Mouse (Mus musculus): ENCODE results near the gene Sept14.
"Not testable (repeated sequence)": the region's sequence is repeated elsewhere in the genome, so short reads cannot be mapped to it uniquely, and the experiment has no call there.

Sept14 gene

DNA sequence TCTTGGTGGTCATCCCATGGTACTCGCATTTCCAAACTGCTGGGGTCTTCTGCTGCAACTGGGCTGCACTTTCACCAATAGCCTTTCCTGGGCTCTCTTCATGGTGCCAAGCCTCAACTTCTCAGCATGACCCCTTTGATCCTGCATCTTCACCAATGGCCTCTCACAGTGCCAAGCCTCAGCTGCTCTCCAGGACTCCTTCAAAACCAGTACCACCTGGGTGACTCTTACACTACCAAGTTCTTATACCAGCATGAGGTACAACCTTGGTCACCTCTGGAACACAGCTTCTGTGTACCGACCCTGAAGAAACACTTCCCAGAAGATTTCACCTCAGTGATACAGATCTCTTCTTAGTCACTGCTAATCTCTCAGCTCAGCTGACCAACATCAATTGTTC is at the start of gene Sept14:
Gene Sept14 (minus strand): TSS at position 101 of the 400 bp plus-strand sequence.
- DNase-seq, result no peak

DNA sequence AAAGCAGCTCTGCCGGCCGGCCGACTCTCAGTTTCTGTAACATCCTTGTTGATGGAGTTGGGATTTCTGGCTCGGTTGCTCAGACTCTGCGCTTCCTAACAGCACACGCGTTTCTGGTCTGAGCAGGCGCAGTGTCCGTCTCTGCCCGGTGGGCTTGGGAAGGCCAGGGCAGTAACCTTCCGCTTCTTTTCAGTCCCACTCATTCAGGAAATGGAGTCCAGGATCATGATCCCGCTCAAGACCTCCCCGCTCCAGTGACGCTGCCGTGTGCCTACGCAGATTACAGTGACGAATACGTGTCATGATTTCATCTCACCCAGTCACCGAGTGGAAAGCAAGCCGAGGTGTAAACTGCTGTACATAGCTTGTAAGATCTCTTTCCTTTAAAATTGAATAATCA is 48.6 kb upstream of the Sept14 start:
- DNase-seq, result no peak

DNA sequence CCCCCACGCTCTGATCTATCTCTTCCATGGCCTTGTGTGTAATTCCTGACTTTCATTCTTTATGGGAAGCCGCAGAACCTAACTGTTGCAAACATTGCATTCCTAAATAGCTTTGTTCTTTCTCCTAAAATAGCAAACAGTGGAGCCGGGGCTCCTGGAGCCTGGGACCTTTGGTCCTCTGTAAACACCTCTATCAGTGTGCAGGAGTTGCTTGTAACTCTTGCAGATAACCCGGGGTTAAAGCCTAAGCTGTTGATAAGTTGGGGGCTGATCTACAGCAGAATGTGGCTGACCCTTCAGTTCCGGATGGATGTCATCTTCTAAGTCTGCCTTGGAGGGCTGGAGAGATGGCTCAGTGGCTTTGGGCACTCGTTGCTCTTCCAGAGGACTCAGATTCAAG is 35.7 kb upstream of the Sept14 start:
- no peak for DNase-seq

DNA sequence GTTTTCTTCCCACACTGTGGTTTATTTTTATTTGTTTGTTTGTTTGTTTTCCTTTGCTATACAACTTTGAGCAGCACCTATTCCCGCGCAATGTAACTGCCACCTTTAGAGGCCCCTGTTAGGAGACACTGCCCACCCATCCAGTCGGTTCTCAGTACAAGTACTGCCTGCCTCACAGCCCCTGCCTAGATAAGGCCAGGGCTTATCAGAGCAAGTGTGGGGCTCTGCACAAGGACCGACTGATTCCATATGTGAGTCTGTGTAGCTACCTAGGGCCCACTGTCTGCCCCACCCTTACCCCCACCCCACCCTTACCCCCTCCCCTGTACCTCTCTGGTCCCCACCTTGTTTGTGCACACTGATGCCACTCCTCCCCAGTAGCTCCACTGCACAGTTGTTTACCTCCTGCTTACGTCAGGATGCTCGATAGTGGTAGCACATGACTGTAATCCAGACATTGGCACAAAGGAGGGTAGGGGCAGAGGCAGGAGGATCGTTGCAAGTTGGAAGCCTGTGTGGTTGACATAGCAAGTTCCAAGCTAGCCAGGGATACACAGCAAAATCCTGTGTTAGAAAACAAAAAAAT is 34.7 kb upstream of the Sept14 start:
- DNase-seq, result no peak

DNA sequence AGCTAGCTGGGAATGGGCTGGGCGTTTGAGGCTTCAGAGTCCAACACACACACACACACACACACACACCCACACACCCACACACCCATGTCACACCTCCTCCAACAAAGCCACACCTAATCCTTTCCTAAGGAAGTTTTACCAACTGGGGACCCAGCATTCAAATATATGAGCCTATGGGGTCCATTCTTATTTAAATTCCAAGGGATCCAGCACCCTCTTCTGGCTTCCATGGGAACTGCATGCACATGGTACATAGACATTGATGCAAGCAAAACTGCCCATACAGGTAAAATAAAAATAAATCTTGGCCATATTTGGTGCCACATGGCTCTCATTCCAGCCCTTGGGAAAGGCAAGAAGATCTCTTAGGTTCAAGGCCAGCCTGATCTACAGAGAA is 32.7 kb upstream of the Sept14 start:
- peak; percentile 72 for DNase-seq

DNA sequence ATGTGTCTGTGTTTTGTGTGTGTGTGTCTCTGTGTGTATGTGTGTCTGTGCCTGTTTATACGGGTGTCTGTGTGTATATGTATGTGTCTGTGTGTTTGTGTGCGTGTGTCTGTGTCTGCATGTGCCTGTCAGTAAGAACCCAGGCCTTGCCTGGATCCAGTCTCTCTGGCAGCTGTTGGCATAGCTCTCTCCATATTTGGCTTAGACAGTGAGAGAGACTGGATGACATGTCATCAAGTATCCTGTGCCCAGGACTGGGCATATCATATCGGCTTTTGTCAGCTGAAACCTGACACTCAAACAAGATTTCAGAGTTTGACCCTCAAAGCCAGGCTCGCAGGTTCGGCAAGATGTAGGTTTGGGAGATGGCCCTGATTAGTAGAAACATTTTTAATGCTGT is 22.7 kb upstream of the Sept14 start:
- no peak for DNase-seq

DNA sequence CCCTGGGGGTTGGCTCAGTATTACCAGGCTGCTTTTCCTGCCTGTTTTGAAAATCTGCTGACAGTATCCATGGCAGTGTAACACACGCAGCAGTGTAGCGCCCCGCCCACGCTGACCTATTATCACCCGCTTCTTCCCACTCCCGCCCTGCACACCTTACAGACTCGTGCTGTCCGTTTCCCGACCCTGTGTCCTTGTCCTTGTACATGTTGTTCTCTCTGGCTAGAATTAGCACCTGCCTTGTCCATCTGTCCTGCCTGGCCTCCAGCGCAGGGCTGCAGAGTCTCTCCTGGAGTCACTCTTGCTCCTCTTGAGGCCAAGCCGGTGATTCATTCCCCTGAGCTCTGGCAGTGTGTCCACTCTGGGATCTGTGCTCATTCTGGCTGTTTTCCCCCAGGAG is 22.0 kb upstream of the Sept14 start:
- peak; percentile 51 for DNase-seq

DNA sequence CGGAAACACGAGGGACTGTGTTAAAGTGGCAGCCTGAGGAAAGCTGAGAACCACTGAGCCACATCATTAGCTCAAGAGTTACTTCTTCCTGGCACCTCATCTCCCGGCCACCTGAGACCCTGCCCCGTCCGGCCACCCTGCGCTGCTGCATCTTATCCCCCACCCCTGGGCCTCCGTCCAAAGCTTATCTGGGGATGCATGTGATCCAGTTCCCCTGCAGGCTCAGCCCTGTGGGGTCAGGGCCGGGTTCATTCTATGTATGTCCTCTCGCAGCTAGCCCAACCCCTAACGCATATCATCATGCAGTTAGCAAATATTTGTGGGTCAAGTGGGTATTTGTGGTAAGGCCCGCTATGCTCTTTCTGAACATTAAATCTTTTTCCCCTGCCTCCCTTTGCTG is 21.0 kb upstream of the Sept14 start:
- DNase-seq, result peak; percentile 41

DNA sequence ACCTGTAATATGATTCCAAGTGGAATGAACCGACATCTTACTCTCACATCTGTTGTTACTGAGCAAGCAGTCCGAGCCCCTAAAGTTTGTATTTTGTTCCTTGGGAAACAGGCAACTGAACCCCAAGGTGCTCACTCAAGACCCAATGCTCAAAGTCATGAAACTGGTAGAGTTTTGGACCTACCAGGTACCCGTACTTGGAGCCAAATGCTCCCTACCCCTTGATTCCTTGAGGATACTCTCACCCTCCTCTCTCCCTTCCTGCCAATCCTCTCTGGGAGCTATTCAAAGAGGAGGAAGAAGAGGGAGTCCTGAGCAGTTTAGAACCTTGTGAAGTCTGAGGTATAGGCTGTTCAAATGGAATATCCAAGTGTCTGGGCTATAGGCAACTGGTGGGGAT is 18.5 kb upstream of the Sept14 start:
- no peak for DNase-seq

DNA sequence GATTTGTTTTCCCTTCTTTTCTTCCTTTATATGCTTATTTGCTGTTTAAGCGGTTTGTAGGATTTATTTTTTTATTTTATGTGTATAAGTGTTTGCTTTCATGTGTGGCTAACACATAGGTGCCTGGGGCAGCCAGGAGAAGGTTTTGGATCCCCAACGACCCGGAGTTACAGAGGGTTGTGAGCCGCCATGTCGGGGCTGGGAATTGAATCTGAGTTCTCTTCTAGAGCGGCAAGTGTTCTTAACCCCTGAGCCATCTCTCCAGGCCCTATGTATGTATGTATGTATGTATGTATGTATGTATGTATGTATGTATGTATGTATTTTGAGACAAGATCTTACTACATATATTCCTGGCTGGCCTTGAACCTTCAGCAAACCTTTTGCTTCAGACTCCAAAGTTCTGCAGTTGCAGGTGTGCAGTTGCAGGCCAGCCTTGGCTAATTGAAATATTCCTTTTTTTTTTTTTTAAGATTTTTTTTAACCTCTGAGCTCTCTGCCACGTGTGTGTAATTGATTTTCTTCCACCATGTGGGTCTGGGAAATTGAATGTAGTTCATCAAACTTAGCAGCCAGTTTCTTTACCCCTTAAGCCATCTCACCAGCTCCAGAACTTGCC is 17.6 kb upstream of the Sept14 start:
- DNase-seq, result no peak

DNA sequence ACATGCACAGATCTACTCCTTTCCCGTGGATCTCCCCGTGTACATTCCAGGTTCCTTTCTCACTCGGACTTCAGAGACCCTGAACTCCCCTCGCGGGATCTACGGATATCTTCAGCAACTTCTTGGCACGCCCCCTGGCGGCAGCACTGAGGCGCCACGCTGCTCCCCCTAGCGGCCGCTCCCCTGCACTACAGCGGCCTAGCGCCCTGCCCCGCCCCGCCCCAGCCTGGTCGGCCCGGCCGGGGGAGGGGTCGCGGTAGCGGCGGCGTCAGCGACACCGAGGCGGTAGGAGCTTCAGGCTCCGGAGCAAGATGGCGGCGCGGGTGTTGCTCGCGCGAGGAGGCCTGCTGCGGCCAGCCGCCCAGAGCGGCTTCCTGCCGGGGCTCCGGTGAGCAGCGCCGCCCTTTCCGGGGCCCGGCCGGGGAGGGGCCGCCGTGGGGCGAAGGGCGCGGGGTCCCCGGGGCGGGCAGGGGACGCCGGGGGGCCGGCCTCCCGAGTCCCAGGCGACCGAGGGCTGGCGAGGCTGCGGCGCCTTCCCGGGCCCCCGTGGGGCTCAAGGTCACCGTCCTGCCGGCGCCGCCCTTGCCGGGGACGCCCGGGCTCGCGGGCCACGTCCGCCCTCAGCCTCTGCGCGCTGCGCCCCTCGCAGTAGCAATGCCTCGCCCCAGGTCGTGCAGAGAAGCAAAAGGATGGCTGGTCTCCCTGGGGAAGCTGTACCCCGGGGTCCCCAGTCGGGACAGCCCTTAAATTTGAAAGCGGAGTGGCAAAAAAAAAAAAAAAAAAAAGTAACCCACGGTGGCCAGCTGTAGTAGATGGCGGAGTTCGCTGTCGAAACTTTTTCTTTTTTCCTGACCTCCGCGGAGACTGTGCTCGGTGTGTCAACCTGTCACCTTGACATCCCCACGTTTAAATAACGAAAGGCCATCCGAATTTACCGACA is 16.8 kb upstream of the Sept14 start, which contains the start of gene Nipsnap2:
Gene Nipsnap2 (plus strand): TSS at position 230 of the 940 bp plus-strand sequence.
- DNase-seq, result peak; percentile 94

DNA sequence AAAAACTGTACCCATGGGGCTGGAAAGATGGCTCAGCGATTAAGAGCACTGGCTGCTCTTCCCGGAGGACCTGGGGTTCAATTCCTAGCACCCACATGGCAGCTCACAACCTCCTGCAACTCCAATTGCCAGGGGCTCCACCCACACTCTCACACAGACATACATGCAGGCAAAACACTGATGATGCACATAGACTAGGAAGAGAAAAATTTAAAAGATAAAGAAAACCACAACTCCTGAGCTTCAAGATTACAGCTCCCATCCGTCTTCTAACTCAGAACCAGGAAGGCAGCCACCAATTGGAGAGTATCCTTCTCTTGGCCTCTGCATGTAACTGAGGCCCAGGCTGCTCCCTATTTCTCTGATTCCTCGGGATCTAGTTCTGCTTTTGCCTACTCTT is 16.0 kb upstream of the Sept14 start:
- no peak for DNase-seq

DNA sequence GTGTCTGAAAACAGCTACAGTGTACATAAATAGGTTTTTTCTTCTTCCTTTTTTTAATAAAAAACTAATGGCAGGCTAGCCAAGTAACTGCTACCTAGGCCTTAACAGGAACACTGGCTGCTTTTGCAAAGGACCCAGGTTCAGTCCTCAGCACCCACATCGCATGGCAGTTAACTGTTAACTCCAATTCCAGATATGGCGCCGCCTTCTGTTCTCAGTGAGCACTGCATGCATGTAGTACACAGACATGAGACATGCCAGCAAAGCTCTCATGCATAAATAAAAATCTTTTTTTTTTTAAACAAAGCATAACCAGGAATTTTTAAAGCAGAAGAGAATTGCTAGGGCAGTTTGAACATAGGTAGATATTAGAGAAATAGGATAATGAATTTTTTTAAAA is 11.9 kb upstream of the Sept14 start:
- DNase-seq, result peak; percentile 21

DNA sequence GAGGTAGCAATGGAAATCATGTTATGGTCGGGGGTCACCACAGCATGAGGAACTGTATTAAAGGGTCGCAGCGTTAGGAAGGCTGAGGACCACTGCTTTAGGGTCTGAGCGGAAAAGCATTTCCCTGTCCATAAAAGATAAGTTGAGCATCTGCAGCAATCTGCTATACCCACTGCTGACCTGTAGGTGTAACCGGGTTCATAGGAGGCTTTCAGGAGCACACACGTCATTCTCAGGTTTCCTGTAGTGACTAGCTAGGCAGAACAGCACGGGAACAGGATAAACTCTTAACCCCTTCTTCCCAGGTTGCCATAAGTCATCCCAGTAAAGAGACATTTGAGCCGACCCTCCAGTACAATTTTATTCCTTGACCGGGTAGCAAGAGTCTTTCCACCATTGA is 8.7 kb upstream of the Sept14 start:
- DNase-seq, result no peak

DNA sequence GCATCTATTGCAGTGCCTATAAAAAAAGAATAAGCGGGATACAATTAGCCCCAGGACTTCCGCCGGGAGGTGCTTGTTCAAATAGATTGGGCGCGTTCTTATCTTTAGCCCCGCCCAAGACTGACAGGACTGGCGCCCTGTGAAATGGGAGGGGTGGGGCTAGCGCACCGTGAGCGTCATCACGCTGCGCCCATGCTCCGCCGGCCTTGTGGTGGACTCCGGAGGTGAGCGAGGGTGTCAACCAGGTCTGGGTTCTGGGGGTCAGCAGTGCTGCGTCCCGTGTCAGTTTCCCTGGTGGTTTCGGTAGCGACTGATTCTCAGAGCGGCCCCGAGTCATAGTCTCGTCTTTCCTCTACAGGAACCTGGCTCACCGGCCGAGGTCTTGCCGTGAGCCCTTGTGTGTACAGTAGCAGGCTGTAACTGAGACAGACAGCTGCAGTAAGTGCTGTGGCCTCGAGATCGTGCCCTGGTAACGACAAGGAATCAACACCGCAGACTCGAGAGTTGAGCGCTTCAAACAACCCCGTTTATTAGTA is 7.1 kb upstream of the Sept14 start, which contains the start of gene Mrps17:
Gene Mrps17 (plus strand): TSS at position 172 of the 536 bp plus-strand sequence.
- peak; percentile 96 for DNase-seq

DNA sequence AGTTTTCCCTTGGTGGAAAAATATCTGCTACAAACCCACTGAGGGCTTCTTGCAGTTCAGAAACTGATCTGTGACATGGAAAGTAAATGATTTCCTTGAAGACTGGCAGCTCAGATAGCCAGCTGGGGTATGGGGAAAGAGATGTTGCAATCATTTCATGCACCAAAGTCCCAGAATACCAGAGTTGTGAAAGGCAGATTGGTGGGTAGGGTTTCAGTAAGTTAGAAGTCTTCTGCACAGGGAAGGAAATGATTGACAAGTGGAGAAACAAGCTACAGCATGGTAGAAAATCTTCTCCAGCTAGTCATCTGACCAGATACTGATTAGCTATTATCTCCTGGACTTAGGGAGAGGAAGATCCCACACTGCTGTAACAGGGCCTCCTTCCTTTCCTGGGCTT is 4.9 kb downstream of the Sept14 start:
- no peak for DNase-seq

DNA sequence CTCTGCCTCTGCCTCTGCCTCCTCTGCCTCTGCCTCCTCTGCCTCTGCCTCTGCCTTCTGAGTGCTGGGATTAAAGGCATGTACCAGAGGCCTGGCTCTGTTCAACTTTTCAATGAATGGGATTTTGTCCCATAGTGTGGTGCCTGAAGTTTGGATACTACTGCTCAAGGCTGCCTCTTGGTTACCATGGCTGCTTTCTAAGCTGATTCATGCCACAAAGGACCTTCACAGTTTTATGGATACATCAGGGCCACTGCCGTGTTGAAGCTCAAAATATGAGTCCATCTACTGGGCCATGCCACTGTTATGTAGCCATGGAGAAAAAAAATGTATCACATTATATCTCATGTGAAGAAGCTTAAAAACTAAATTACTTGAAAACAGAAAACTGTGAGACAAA is 6.6 kb downstream of the Sept14 start:
- DNase-seq, result no peak

DNA sequence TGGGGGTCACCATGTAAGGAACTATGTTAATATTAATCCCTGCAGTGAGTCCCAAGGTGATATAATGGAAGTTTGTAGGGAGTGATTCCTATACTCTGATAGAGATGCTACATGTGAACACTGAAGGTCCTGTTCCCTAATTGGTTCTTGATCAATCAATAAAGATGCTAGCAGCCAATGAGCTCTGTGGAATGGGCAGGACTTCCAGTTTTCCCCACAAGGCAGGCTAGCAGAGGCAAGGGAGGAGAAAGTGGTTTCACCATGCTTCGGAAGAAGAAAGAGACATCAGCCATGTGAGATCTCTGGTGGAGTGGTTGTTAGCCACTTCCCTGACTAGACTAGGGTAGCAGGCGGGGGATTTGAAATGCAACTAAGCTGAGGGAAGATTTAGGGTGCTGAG is 7.8 kb downstream of the Sept14 start:
- no peak for DNase-seq

DNA sequence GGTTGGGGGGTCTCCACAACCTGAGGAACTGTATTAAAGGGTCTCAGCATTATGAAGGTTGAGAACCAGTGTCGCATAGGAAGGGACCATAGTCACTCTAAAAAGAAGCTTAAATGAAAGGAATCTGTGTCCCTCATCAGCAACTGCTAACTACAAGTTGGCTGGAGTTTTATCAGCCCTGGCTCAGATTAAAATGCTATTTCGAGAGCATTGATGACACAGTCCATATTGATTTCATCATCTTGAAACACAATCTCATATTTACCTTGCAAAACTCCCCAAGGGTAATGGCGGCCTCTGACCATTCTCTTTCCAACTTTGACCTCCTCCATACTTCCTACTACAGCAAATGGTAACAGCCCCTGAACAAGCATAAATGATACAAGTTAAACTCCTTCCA is 17.8 kb downstream of the Sept14 start:
- DNase-seq, result no peak

DNA sequence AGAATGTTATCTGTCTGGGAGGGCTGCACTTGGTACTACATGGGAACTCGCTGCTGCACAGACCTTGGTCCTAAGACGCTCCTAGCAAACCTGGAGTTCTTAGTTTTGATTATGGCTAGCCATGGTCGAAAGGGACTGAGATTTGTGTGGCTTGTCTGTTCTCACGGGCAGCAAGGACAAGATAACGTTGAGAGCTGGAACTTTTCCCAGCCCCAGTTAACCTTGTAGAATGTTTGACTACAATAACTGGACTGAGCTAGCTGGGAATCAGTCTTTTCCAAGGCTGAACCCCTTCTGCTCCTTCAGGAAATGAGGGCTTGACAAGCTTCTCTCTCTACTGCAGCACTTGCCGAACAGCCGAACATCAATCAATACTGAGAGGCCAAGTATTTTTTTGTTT is 20.7 kb downstream of the Sept14 start:
- DNase-seq, result no peak

DNA sequence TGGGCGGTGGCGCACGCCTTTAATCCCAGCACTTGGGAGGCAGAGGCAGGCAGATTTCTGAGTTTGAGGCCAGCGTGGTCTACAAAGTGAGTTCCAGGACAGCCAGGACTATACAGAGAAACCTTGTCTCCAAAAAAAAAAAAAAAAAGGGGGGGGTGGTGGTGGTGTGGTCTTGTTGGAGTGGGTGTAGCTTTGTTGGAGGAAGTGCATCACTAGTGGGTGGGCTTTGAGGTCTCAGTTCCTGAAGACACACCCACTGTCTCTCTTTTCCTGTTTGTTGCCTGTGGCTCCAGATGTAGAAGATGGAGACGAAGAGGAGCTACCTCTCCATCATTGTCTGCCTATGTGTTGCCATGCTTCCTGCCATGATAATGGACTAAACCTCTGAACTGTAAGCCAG is 23.2 kb downstream of the Sept14 start:
- DNase-seq, result not testable (repeated sequence)

DNA sequence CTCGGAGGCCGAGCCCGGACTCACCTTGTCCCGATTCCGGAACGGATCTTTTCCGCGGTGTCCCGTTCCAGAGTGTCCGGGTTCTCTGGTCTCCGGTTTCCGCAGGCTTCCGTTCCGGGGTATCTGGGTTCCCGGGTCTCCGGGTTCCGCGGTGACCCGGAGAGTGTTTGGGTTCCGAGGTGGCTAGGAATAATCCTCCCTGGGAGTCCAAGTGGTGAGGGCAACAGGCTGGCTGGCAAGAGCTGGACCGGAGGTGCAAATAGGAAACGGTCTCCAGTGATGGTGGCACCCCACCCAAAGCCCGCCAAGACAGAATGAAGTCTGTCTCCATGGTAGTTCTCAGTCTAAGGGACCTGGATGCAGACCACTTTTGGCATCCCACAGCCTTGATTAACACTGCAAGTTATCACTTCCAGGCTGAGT is 38.3 kb downstream of the Sept14 start, which contains the start of gene Zfp11:
Gene Zfp11 (minus strand): TSS at position 64 of the 423 bp plus-strand sequence.
- DNase-seq, result peak; percentile 89

DNA sequence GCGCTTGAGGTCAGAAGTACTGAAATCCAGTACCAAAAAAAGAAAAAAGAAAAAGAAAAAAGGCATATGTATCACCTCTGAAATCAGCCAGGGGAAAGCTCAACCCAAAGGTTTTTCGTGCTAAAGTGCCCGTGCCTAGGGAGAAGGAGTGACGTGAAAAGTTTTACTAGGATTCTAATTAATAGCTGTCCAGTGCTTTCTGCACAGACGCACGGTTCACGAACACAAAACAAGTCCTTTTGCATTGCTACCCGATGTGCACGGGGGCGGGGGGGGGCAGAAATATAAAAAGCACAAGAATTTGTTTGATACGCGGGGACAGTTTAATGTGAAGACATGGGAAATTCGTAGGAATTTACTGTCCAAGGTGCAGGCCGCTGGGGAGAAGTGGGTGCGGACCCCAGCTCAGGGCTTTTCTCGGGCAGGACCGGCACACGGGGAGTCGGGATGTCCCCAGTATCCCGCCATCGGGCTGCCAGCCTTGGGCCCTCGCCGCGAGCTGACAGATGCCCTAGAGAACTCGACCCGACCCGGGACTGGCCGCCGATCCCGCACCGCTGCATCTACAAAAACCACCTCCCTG is 38.8 kb downstream of the Sept14 start:
- DNase-seq, result no peak
